Mouse (Mus musculus): ENCODE measurements around the gene Myh10. TPM values are rescaled to one million over a fixed set of nuclear protein-coding genes. Genes with fewer than 3 reads are reported as not detected.
A peak's percentile ranks its signal among the peaks of the same experiment; 100 is the strongest.

Myh10 gene
- polyA plus RNA-seq, 1 experiment: 33.7 TPM

GRCm38 (mm10) chr11:68706524-68707429 is 15.4 kb downstream of the Myh10 start:
- Histone ChIP-seq H3K27me3 (replicated peaks; ENCODE audit: control insufficient read depth, insufficient read depth, low read length) (no peaks in the 10 kb centered on the region), H3K4me1 (ENCODE audit: control insufficient read depth, insufficient read depth, low read length) (peaks cover 2% of the 10 kb centered on the region; the same call in 1 of the 2 replicates), H3K36me3 (ENCODE audit: control insufficient read depth, insufficient read depth, low read length) (no peaks in the 10 kb centered on the region), H3K4me3 (ENCODE audit: insufficient read depth, low read depth, low read length) (no peak overlapping the region), H3K27ac (ENCODE audit: insufficient read depth, low read depth, low read length) (no peak overlapping the region)
- TF ChIP-seq POLR2A (IDR thresholded peaks at IDR 0.05; ENCODE audit: low read depth, low read length) (no peak), CTCF (conservative IDR thresholded peaks at IDR 0.05; ENCODE audit: insufficient read depth, insufficient read length, low read depth, low read length) (0 out of 2 replicates have a peak, but pooled peaks have one; percentile 3)
- 63% methylated on average over 9 of the region's 9 CpGs for WGBS
- DNase-seq: peak; percentile 32

- H3K4me3 ChIP-seq (ENCODE audit: insufficient read depth, low read depth, low read length): no peak overlapping the region
- H3K36me3 ChIP-seq (ENCODE audit: control insufficient read depth, insufficient read depth, low read length): no peaks in the 10 kb centered on the region
- H3K4me1 ChIP-seq (ENCODE audit: control insufficient read depth, insufficient read depth, low read length): peaks cover 2% of the 10 kb centered on the region; the same call in 1 of the 2 replicates
- peak; percentile 34 for DNase-seq
- TF ChIP-seq CTCF (conservative IDR thresholded peaks at IDR 0.05; ENCODE audit: insufficient read depth, insufficient read length, low read depth, low read length) (no peak), POLR2A (IDR thresholded peaks at IDR 0.05; ENCODE audit: low read depth, low read length) (no peak)
- WGBS: 72% methylated on average over 5 of the region's 5 CpGs
- no peak overlapping the region for H3K27ac ChIP-seq (ENCODE audit: insufficient read depth, low read depth, low read length)
- no peaks in the 10 kb centered on the region for H3K27me3 ChIP-seq (replicated peaks; ENCODE audit: control insufficient read depth, insufficient read depth, low read length)
Observed at GRCm38 (mm10) chr11:68707881-68708582, 16.7 kb downstream of the Myh10 start.

- H3K27me3 ChIP-seq (replicated peaks; ENCODE audit: control insufficient read depth, insufficient read depth, low read length): no peaks in the 10 kb centered on the region
- no peak overlapping the region for H3K4me3 ChIP-seq (ENCODE audit: insufficient read depth, low read depth, low read length)
- 76% methylated on average over 4 of the region's 4 CpGs for WGBS
- H3K36me3 ChIP-seq (ENCODE audit: control insufficient read depth, insufficient read depth, low read length): no peaks in the 10 kb centered on the region
- H3K4me1 ChIP-seq (ENCODE audit: control insufficient read depth, insufficient read depth, low read length): no peaks in the 10 kb centered on the region
- no peak for TF ChIP-seq POLR2A (IDR thresholded peaks at IDR 0.05; ENCODE audit: low read depth, low read length)
- TF ChIP-seq CTCF (conservative IDR thresholded peaks at IDR 0.05; ENCODE audit: insufficient read depth, insufficient read length, low read depth, low read length): no peak
- H3K27ac ChIP-seq (ENCODE audit: insufficient read depth, low read depth, low read length): no peak overlapping the region
- DNase-seq: no peak
Observed at GRCm38 (mm10) chr11:68716167-68716566, 24.8 kb downstream of the Myh10 start.

- no peak for DNase-seq
- no peak for TF ChIP-seq CTCF (conservative IDR thresholded peaks at IDR 0.05; ENCODE audit: insufficient read depth, insufficient read length, low read depth, low read length)
- H3K36me3 ChIP-seq (ENCODE audit: control insufficient read depth, insufficient read depth, low read length): no peaks in the 10 kb centered on the region
- H3K4me3 ChIP-seq (ENCODE audit: insufficient read depth, low read depth, low read length): no peak overlapping the region
- H3K4me1 ChIP-seq (ENCODE audit: control insufficient read depth, insufficient read depth, low read length): no peaks in the 10 kb centered on the region
- no peaks in the 10 kb centered on the region for H3K27me3 ChIP-seq (replicated peaks; ENCODE audit: control insufficient read depth, insufficient read depth, low read length)
- H3K27ac ChIP-seq (ENCODE audit: insufficient read depth, low read depth, low read length): no peak overlapping the region
- 69% methylated on average over 16 of the region's 16 CpGs for WGBS
Observed at GRCm38 (mm10) chr11:68717171-68717840, 25.9 kb downstream of the Myh10 start.

- TF ChIP-seq CTCF (conservative IDR thresholded peaks at IDR 0.05; ENCODE audit: insufficient read depth, insufficient read length, low read depth, low read length) (no peak), POLR2A (IDR thresholded peaks at IDR 0.05; ENCODE audit: low read depth, low read length) (no peak)
- Histone ChIP-seq H3K4me1 (ENCODE audit: control insufficient read depth, insufficient read depth, low read length) (no peaks in the 10 kb centered on the region), H3K36me3 (ENCODE audit: control insufficient read depth, insufficient read depth, low read length) (no peaks in the 10 kb centered on the region), H3K27ac (ENCODE audit: insufficient read depth, low read depth, low read length) (no peak overlapping the region), H3K27me3 (replicated peaks; ENCODE audit: control insufficient read depth, insufficient read depth, low read length) (no peaks in the 10 kb centered on the region), H3K4me3 (ENCODE audit: insufficient read depth, low read depth, low read length) (no peak overlapping the region)
- peak; percentile 66 for DNase-seq
- 80% methylated on average over 4 of the region's 4 CpGs for WGBS
Observed at GRCm38 (mm10) chr11:68719096-68719648, 27.8 kb downstream of the Myh10 start.

GRCm38 (mm10) chr11:68719774-68720173 is 28.4 kb downstream of the Myh10 start:
- no peak for TF ChIP-seq CTCF (conservative IDR thresholded peaks at IDR 0.05; ENCODE audit: insufficient read depth, insufficient read length, low read depth, low read length)
- no peak for TF ChIP-seq POLR2A (IDR thresholded peaks at IDR 0.05; ENCODE audit: low read depth, low read length)
- Histone ChIP-seq H3K27me3 (replicated peaks; ENCODE audit: control insufficient read depth, insufficient read depth, low read length) (no peaks in the 10 kb centered on the region), H3K27ac (ENCODE audit: insufficient read depth, low read depth, low read length) (no peak overlapping the region), H3K36me3 (ENCODE audit: control insufficient read depth, insufficient read depth, low read length) (no peaks in the 10 kb centered on the region), H3K4me3 (ENCODE audit: insufficient read depth, low read depth, low read length) (no peak overlapping the region), H3K4me1 (ENCODE audit: control insufficient read depth, insufficient read depth, low read length) (no peaks in the 10 kb centered on the region)
- no peak for DNase-seq
- WGBS: 82% methylated on average over 5 of the region's 5 CpGs
